Mouse (Mus musculus) megakaryocyte, embryonic 14.5 days (primary cell): ENCODE measurements at regions not wholly inside any gene's neighbourhood (a gene's known extent, or its start where the extent isn't known, plus 50 kb on each side); places are given as distances from the start of the nearest gene placed in this dataset.

Source experiments
- FLI1 ChIP-seq: IDR thresholded peaks from 2 replicates; pipeline ENCODE4 v1.6.1; 2012; ENCODE audit warnings: low read length, inconsistent platforms, mixed read lengths
- GATA1 ChIP-seq: IDR thresholded peaks from 3 replicates; pipeline ENCODE4 v1.6.1; 2012; ENCODE audit warnings: mixed read lengths, low read length, inconsistent platforms, borderline replicate concordance

DNA sequence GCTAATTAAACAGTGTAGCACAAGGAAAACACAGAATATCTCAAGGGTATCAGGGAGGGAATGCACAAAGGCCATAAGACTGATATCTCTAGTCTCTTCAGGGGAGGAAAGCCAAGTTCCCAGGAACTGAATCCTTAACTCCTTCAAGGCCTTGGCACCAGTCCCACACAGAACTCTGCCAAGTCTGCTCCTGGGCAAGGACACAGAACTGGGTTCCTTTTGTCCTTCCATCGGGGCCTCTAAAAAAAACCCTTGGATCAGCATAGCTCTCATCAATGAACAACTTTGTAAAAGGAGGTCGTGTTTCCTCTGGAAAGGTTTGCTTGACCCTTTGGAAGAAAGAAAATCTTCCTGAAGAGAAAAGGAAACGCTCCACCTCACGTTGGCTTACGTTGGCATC lies 940.1 kb downstream of the Robo2 start:
- no peak for TF ChIP-seq GATA1
- no peak for TF ChIP-seq FLI1
